Mouse (Mus musculus) megakaryocyte progenitor cell, adult 5-6 weeks (primary cell): ENCODE data around the gene Mdm4. TPM values are rescaled to one million over a fixed set of nuclear protein-coding genes. Genes with fewer than 3 reads are reported as not detected.

Experiments used
- ATAC-seq: replicated peaks from 2 replicates; pipeline ENCODE4 v1.8.0; 2016; ENCODE audit warnings: mild to moderate bottlenecking, moderate TSS enrichment, inconsistent platforms; ENCODE audit not compliant: poor library complexity
- total RNA-seq, 2 experiments: library from RNA; stranded (forward) in 1 of 2; stranded (reverse) in 1 of 2; fragments of 157-497, 149-512 nt in 1 of 2; fragments of 200-1000 nt in 1 of 2; gene quantifications; 2 replicates each; pipeline versions ENCODE4 v1.2.3 to v1.2.4; 2015 to 2017

Gene Mdm4
- total RNA-seq, 2 experiments from 2014 or later, result 85.1 to 105 TPM

- ATAC-seq, result no peak
Observed at GRCm38 (mm10) chr1:132947811-132948210, 82.5 kb downstream of the Mdm4 start.

GRCm38 (mm10) chr1:132945826-132946225 is 84.5 kb downstream of the Mdm4 start:
- ATAC-seq, result no peak

- ATAC-seq, result no peak
Observed at GRCm38 (mm10) chr1:132938975-132939374, 91.4 kb downstream of the Mdm4 start.

- ATAC-seq, result no peak
Observed at GRCm38 (mm10) chr1:132937296-132938030, 92.9 kb downstream of the Mdm4 start.

- no peak for ATAC-seq
Observed at GRCm38 (mm10) chr1:132934856-132935255, 95.5 kb downstream of the Mdm4 start.

GRCm38 (mm10) chr1:132932421-132932820 is 97.9 kb downstream of the Mdm4 start:
- ATAC-seq, result no peak

GRCm38 (mm10) chr1:132930291-132930690 is 100.1 kb downstream of the Mdm4 start:
- ATAC-seq, result no peak

GRCm38 (mm10) chr1:132928907-132929250 is 101.5 kb downstream of the Mdm4 start:
- no peak for ATAC-seq

- ATAC-seq, result no peak
Observed at GRCm38 (mm10) chr1:132928032-132928906, 102.1 kb downstream of the Mdm4 start.

- ATAC-seq, result no peak
Observed at GRCm38 (mm10) chr1:132925270-132925669, 105.1 kb downstream of the Mdm4 start.

- no peak for ATAC-seq
Observed at GRCm38 (mm10) chr1:132922257-132922656, 108.1 kb downstream of the Mdm4 start.

GRCm38 (mm10) chr1:132921071-132921470 is 109.3 kb downstream of the Mdm4 start:
- ATAC-seq, result no peak

GRCm38 (mm10) chr1:132919258-132919657 is 111.1 kb downstream of the Mdm4 start:
- ATAC-seq, result no peak

- ATAC-seq, result no peak
Observed at GRCm38 (mm10) chr1:132918117-132918680, 112.2 kb downstream of the Mdm4 start.

- ATAC-seq, result no peak
Observed at GRCm38 (mm10) chr1:132917554-132917953, 112.8 kb downstream of the Mdm4 start.

- no peak for ATAC-seq
Observed at GRCm38 (mm10) chr1:132915849-132916493, 114.4 kb downstream of the Mdm4 start.

GRCm38 (mm10) chr1:132910414-132911041 is 119.8 kb downstream of the Mdm4 start:
- ATAC-seq, result no peak

GRCm38 (mm10) chr1:132909951-132910350 is 120.4 kb downstream of the Mdm4 start:
- no peak for ATAC-seq
